Mouse (Mus musculus): Measurements from ENCODE around the gene Glo1.

DNA sequence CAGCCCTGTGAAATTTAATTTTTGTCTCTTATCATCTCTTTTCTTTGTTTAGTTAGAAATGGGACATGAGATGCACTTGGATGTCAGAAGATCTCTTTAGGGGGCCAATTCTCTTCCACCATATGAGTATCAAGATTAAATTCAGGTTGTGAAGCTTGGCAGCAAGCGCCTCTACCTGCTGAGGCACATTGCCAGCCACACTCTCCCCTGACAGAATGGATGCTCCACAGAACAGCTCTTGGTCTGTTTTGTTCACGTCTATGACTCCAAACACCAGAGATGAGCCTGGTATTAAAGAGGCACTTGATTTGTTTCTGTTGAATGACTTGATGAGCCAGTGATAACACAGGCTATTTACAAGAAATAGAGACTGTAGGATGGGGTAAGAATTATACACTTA, 63.9 kb downstream of the Glo1 start:
- TF ChIP-seq POLR2A (IDR thresholded peaks at IDR 0.05; ENCODE audit: borderline replicate concordance, low read depth, low read length) (no peak), CTCF (IDR thresholded peaks at IDR 0.05; ENCODE audit: low read depth, low read length) (no peak)
